In genomic region chr4:84088166-84088565, GRCm38 (mm10) we compare ENCODE assay signal across 11 mouse cellular contexts.
DNase-seq lines count a peak whose midpoint lies in the region; ATAC-seq and TF ChIP-seq lines count a peak whose summit lies in the region.
"Had no signal": no experiment of that assay in that cellular context is flagged by ENCODE, and none has a peak within 500 bp of the region (broad histone marks: within the 10 kb centered on the region; RNA-seq: fewer than 3 reads in every experiment).

No protein-coding gene starts in this region.

- DNase-seq in kidney, adult 18-20 months, result no peak
- peak; percentile 11 for DNase-seq in lung, adult 2 months
- DNase-seq in testis, postnatal 14 days (ENCODE audit: low spot score), result peak; percentile 44
- DNase-seq in cerebellum, postnatal 4 days (ENCODE audit: low spot score in 2 of 2), result no peak
- DNase-seq in adrenal gland, adult 8-10 months, result no peak

- H3K9ac ChIP-seq in kidney, embryonic 14.5 days (ENCODE audit: low read depth, low read length), result no peak overlapping the region
- no peak overlapping the region for H3K9ac ChIP-seq in heart, embryonic 16.5 days (ENCODE audit: low read length)
- H3K9ac ChIP-seq: embryonic facial prominence, embryonic 13.5 days; limb, embryonic 12.5 days had no signal

- H3K4me2 ChIP-seq in kidney, embryonic 14.5 days (replicated peaks; ENCODE audit: low read depth, low read length), result no peak overlapping the region
- no peak overlapping the region for H3K4me2 ChIP-seq in heart, embryonic 16.5 days (ENCODE audit: low read depth, low read length)
- H3K4me2 ChIP-seq: embryonic facial prominence, embryonic 13.5 days; limb, embryonic 12.5 days had no signal

- TF ChIP-seq CTCF in lung, adult 2 months (IDR thresholded peaks at IDR 0.05; ENCODE audit: insufficient read depth, low read length), result no peak

- WGBS in kidney, embryonic 14.5 days, result 35% methylated on average over 12 of the region's 12 CpGs
- 61% methylated on average over 12 of the region's 12 CpGs for WGBS in heart, embryonic 16.5 days
- 62% methylated on average over 12 of the region's 12 CpGs for WGBS in lung, adult 2 months

- peak; percentile 76 for ATAC-seq in kidney, embryonic 14.5 days (ENCODE audit: low FRiP score, low TSS enrichment)
- peak; percentile 87 for ATAC-seq in heart, embryonic 16.5 days (replicated peaks; ENCODE audit: extremely low read depth, insufficient read depth, low FRiP score)
- ATAC-seq in CD4-positive, CD25-positive, alpha-beta regulatory T cell, adult 4 months, result no peak
- ATAC-seq: hindbrain, embryonic 16.5 days had no signal

- H3K4me1 ChIP-seq in kidney, embryonic 14.5 days (ENCODE audit: control insufficient read depth, insufficient read depth, low read length), result no peaks in the 10 kb centered on the region
- H3K4me1 ChIP-seq in heart, embryonic 16.5 days (ENCODE audit: control insufficient read depth, insufficient read depth, low read length), result no peaks in the 10 kb centered on the region
- no peaks in the 10 kb centered on the region for H3K4me1 ChIP-seq in lung, adult 2 months (ENCODE audit: control insufficient read depth, insufficient read depth, low read length)
- H3K4me1 ChIP-seq: embryonic facial prominence, embryonic 13.5 days; limb, embryonic 12.5 days had no signal

- no peaks in the 10 kb centered on the region for H3K36me3 ChIP-seq in kidney, embryonic 14.5 days (ENCODE audit: control insufficient read depth, insufficient read depth, low read length)
- no peaks in the 10 kb centered on the region for H3K36me3 ChIP-seq in heart, embryonic 16.5 days (ENCODE audit: control insufficient read depth, insufficient read depth)
- H3K36me3 ChIP-seq: embryonic facial prominence, embryonic 13.5 days; limb, embryonic 12.5 days had no signal

- H3K27me3 ChIP-seq in kidney, embryonic 14.5 days (ENCODE audit: control insufficient read depth, insufficient read depth, low read length), result no peaks in the 10 kb centered on the region
- H3K27me3 ChIP-seq in heart, embryonic 16.5 days (ENCODE audit: control insufficient read depth, insufficient read depth, low read length), result no peaks in the 10 kb centered on the region
- H3K27me3 ChIP-seq: embryonic facial prominence, embryonic 13.5 days; limb, embryonic 12.5 days had no signal

- no peak for TF ChIP-seq POLR2A in lung, adult 2 months (IDR thresholded peaks at IDR 0.05; ENCODE audit: borderline replicate concordance, extremely low read depth, low read depth, low read length)

- H3K9me3 ChIP-seq in kidney, embryonic 14.5 days (ENCODE audit: control insufficient read depth, low read length), result no peaks in the 10 kb centered on the region
- H3K9me3 ChIP-seq in heart, embryonic 16.5 days (replicated peaks; ENCODE audit: control insufficient read depth, low read length), result no peaks in the 10 kb centered on the region
- H3K9me3 ChIP-seq: embryonic facial prominence, embryonic 13.5 days; limb, embryonic 12.5 days had no signal

- no peak overlapping the region for H3K4me3 ChIP-seq in kidney, embryonic 14.5 days (ENCODE audit: low read length)
- H3K4me3 ChIP-seq in heart, embryonic 16.5 days (ENCODE audit: low read length), result no peak overlapping the region
- no peak overlapping the region for H3K4me3 ChIP-seq in lung, adult 2 months (replicated peaks; ENCODE audit: extremely low read depth, low read depth, low read length)
- H3K4me3 ChIP-seq: embryonic facial prominence, embryonic 13.5 days; limb, embryonic 12.5 days had no signal

- peak overlapping the region; percentile 67; the same call in 1 of the 2 replicates for H3K27ac ChIP-seq in kidney, embryonic 14.5 days (ENCODE audit: low read depth, low read length)
- peak overlapping the region; percentile 32 for H3K27ac ChIP-seq in heart, embryonic 16.5 days (ENCODE audit: low read length)
- H3K27ac ChIP-seq: embryonic facial prominence, embryonic 13.5 days; limb, embryonic 12.5 days had no signal

Comparison
In these comparisons a context has a peak if more than half of its experiments do, and no peak if none do; other contexts are left out.
1. DNase-seq: peak in lung, adult 2 months (single experiment) and testis, postnatal 14 days (single experiment); none in kidney, adult 18-20 months (single experiment), cerebellum, postnatal 4 days (0 of 2) and adrenal gland, adult 8-10 months (single experiment).